Mouse (Mus musculus) E14TG2a.4 (cell line): ENCODE data around the gene Ifi205.

Experiments
- CTCF ChIP-seq: conservative IDR thresholded peaks from 2 replicates; pipeline ENCODE4 v1.5.1; 2014; ENCODE audit warnings: low read length
- NANOG ChIP-seq: IDR thresholded peaks from 2 replicates; pipeline ENCODE4 v1.6.1; 2014; ENCODE audit warnings: borderline replicate concordance, low read length, mixed read lengths
- POU5F1 ChIP-seq: IDR thresholded peaks from 2 replicates; pipeline ENCODE4 v1.6.1; 2014; ENCODE audit warnings: low read length, borderline replicate concordance

DNA sequence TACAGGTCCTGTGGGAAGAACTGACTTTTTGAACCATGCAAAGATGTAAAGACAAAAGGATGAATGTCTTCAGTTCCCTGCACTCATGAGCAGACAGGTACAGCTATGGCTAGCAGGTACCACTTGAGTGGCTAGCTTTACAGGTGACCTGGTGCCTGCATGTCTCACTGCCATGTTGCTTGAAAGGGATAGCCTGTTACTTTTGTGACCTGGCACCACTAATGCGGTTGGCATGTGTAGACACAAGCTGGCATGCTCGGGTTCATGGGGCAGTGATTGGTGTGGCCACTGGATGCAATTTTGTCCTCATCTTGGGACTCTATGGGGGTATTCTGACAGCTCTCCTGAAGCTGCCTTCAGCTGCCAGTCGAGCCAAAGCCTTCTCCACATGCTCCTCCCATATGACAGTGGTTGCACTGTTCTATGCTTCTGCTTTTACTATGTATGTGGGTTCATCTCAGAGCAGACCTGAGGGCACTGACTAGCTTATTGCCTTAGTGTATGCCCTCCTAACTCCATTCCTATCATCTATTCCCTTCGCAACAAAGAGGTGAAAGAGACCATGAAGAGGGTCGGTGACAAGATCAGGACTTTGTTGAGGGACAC is 20.4 kb upstream of the Ifi205 start:
- TF ChIP-seq CTCF (no peak), POU5F1 (no peak), NANOG (no peak)
